Mouse (Mus musculus): ENCODE results near the gene Tln1.
"Not testable (repeated sequence)": the region's sequence is repeated elsewhere in the genome, so short reads cannot be mapped to it uniquely, and the experiment has no call there.

Gene Tln1

GRCm38 (mm10) chr4:43561997-43562768, at the start of gene Tln1, which contains the start of gene Creb3:
Gene Tln1 (minus strand): TSS chr4:43562691.
Gene Creb3 (plus strand): TSS chr4:43562332.
- peak; percentile 91 for ATAC-seq (ENCODE audit: insufficient number of reproducible peaks, low FRiP score, low TSS enrichment)

- no peak for ATAC-seq (ENCODE audit: insufficient number of reproducible peaks, low FRiP score, low TSS enrichment)
Observed at GRCm38 (mm10) chr4:43604751-43605685, 42.5 kb upstream of the Tln1 start.

GRCm38 (mm10) chr4:43604099-43604498, 41.6 kb upstream of the Tln1 start:
- ATAC-seq (ENCODE audit: insufficient number of reproducible peaks, low FRiP score, low TSS enrichment), result no peak

- ATAC-seq (ENCODE audit: insufficient number of reproducible peaks, low FRiP score, low TSS enrichment), result no peak
Observed at GRCm38 (mm10) chr4:43600195-43600934, 37.9 kb upstream of the Tln1 start.

- ATAC-seq (ENCODE audit: insufficient number of reproducible peaks, low FRiP score, low TSS enrichment), result no peak
Observed at GRCm38 (mm10) chr4:43598650-43599380, 36.3 kb upstream of the Tln1 start.

GRCm38 (mm10) chr4:43598200-43598599, 35.7 kb upstream of the Tln1 start:
- ATAC-seq (ENCODE audit: insufficient number of reproducible peaks, low FRiP score, low TSS enrichment), result no peak

- ATAC-seq (ENCODE audit: insufficient number of reproducible peaks, low FRiP score, low TSS enrichment), result not testable (repeated sequence)
Observed at GRCm38 (mm10) chr4:43596597-43596996, 34.1 kb upstream of the Tln1 start.

GRCm38 (mm10) chr4:43593453-43593852, 31.0 kb upstream of the Tln1 start:
- ATAC-seq (ENCODE audit: insufficient number of reproducible peaks, low FRiP score, low TSS enrichment), result no peak

- ATAC-seq (ENCODE audit: insufficient number of reproducible peaks, low FRiP score, low TSS enrichment), result no peak
Observed at GRCm38 (mm10) chr4:43591961-43592360, 29.5 kb upstream of the Tln1 start.

- no peak for ATAC-seq (ENCODE audit: insufficient number of reproducible peaks, low FRiP score, low TSS enrichment)
Observed at GRCm38 (mm10) chr4:43591543-43591942, 29.1 kb upstream of the Tln1 start.

- no peak for ATAC-seq (ENCODE audit: insufficient number of reproducible peaks, low FRiP score, low TSS enrichment)
Observed at GRCm38 (mm10) chr4:43587681-43588080, 25.2 kb upstream of the Tln1 start.

- ATAC-seq (ENCODE audit: insufficient number of reproducible peaks, low FRiP score, low TSS enrichment), result no peak
Observed at GRCm38 (mm10) chr4:43586411-43586810, 23.9 kb upstream of the Tln1 start.

GRCm38 (mm10) chr4:43585682-43586081, 23.2 kb upstream of the Tln1 start:
- no peak for ATAC-seq (ENCODE audit: insufficient number of reproducible peaks, low FRiP score, low TSS enrichment)

GRCm38 (mm10) chr4:43584444-43585416, 22.2 kb upstream of the Tln1 start, which contains the start of gene Msmp:
Gene Msmp (minus strand): TSS chr4:43584494.
- 0 out of 2 replicates have a peak, but pooled peaks have one; percentile 20 for ATAC-seq (ENCODE audit: insufficient number of reproducible peaks, low FRiP score, low TSS enrichment)

- no peak for ATAC-seq (ENCODE audit: insufficient number of reproducible peaks, low FRiP score, low TSS enrichment)
Observed at GRCm38 (mm10) chr4:43583421-43583820, 20.9 kb upstream of the Tln1 start.

- no peak for ATAC-seq (ENCODE audit: insufficient number of reproducible peaks, low FRiP score, low TSS enrichment)
Observed at GRCm38 (mm10) chr4:43582241-43582640, 19.8 kb upstream of the Tln1 start.

- ATAC-seq (ENCODE audit: insufficient number of reproducible peaks, low FRiP score, low TSS enrichment), result no peak
Observed at GRCm38 (mm10) chr4:43581381-43581780, 18.9 kb upstream of the Tln1 start.

- ATAC-seq (ENCODE audit: insufficient number of reproducible peaks, low FRiP score, low TSS enrichment), result no peak
Observed at GRCm38 (mm10) chr4:43580721-43581120, 18.2 kb upstream of the Tln1 start.

- no peak for ATAC-seq (ENCODE audit: insufficient number of reproducible peaks, low FRiP score, low TSS enrichment)
Observed at GRCm38 (mm10) chr4:43579731-43580130, 17.2 kb upstream of the Tln1 start.

Data from cerebellum, adult (tissue).